Mouse (Mus musculus): ENCODE results near the gene Hck.

Gene Hck

DNA sequence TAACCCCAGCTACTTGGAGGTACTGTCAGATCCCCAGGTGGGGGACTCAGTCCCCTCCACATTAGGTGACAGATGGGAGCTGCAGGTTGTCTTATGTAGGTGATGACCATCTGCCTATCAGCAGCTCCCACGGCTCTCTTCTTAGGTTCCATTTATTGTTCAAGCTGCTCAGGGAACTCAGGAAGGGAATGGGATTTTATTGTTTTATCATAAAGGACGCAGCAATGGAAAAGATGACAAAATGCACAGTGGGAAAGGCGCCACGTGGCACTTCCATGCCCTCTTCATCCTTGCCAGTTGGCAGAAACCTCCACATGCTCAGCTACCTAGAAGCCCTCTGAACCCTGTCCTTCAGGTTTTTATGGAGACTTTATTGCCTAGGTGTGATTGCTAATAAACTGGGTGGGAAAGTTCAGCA, 44.8 kb downstream of the Hck start:
- peak; percentile 71 for DNase-seq

DNA sequence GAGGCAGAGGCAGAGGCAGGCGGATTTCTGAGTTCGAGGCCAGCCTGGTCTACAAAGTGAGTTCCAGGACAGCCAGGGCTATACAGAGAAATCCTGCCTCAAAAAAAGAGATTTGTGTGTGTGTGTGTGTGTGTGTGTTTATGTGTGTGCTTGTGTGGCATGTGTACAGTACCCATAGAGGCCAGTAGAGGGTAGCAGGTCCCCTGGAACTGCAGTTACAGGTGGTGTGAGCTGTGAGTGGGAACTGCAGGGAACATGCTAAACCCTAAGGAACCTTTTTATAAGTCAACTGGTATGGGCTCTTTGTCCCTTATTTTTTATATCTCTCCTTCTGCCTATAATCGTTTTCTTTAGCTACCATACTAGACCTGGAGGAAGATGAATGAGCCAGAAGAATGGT, 49.0 kb downstream of the Hck start:
- no peak for DNase-seq

DNA sequence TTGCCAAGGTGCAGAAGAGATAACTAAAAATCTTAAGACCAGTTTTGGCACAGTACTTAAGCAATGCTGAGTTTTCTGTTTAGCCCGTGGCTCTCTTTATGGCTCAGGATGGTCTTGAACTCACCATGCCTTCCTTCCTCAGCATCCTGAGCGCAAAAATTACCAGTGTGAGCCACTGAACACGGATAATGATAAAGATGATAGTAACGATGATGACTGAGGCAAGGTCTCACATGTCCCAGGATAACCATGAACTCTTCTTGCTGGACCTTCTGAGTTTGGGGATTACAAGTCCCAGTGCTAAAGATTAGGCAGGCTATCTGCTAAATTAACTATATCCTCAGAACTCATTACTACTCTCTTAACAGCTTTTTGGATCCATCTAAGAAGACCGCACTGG, 51.9 kb downstream of the Hck start:
- DNase-seq, result no peak

DNA sequence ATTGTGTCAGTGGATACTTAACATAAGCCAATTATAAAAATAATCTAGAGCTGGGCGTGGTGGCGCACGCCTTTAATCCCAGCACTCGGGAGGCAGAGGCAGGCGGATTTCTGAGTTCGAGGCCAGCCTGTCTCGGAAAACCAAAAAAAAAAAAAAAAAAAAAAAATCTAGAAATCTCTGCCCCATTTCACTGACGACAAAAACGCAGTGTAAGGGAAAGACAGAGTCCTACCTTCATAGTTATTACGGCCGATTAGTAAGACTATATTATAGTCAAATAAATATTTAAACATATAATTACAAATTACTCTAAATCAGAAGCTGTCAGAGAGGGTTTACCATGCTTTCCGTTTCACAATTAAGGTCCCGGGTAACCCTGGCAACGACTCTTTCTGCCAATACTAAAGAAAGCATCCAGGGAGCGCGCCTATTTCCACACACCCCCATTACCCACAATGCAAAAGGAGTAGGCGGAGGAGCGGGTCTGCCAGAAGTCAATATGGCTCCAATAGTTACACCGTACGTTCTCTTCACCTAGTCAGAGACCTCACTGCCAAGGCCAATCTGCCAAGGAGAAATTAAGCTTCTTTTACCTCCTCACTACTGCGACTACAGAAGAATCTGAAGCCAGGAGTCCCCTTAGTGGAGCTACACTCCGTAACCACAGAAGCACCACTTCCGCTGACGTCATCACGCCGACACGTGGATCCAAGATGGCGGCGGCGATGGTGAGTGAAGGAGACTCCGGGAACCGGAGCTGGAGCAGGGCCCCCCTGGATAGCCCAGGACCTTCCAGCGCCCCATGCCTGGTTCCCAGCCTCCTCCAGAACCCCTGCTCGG, 52.8 kb downstream of the Hck start, which contains the start of gene Tm9sf4:
Gene Tm9sf4 (plus strand): TSS at position 460 of the 840 bp plus-strand sequence.
- DNase-seq, result peak; percentile 94

DNA sequence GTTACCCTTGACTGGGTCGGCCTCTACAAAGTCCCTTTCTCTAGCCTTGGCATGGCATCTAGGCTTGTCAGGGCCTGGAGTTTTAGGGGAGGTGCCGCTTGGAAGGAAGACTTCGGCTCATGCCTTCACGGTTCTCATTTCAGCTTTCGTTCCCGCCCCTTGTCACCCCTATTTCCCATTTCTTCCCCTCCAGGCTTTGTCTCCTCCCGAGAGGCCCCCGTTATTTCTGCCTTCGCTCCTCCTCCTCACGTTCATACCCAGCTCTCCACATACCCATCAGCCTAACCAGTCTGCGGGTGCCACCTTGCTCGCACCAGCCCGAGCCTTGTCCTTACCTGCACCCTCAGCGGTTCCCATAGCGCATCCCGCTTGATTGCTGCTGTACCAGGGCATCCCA, 53.4 kb downstream of the Hck start:
- peak; percentile 35 for DNase-seq

DNA sequence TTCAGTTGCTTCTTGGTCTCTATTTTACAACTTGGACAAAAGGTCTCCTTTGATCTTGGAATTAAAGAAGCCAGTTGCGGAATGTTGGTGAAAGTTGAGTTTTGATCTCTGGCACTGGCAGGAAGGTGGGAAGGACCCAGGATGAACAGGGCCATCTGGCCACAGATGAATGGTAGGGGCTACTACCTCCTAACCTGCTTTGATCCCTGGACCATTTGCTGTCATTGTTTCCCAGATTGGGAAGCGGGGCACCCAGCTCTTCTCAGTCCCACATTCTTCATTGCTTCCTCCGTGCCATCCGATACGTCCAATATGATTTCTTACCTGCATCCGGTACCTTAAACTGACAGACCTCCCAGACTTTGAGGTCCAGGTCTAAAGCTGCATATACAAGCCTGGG, 58.9 kb downstream of the Hck start:
- DNase-seq, result no peak

DNA sequence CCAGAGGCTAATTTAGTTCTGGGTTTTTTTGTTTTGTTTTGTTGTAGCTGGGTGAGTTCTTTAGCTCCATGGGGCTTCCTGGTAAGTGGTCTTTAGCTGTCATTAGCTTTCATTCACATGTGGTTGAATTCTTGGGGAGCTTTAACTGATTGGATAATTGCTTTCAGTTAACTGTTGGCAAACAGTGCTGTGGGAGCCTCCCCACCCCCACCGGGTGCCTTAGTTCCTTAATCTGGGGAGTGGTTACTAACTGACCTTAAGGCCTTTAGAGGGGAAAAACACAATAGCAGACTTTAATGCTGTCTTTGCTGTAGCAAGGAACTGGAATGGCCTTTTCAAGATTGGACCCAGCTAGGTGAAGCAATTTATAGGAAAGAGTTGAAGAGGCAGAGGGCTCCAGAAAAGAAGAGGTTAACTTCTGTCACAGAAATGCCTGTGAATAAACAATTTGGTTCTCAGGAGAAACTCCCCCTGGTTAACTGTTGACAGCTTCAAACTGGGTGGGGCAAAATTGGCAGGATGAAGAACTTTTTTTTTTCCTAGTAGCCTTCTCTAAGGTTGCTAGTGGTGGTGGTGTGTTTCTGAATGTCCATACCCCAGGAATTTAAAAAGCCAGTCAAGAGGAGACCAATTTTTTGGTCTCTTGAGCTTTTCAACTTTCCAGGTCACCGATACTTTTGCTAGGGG, 60.0 kb downstream of the Hck start:
- DNase-seq, result no peak

DNA sequence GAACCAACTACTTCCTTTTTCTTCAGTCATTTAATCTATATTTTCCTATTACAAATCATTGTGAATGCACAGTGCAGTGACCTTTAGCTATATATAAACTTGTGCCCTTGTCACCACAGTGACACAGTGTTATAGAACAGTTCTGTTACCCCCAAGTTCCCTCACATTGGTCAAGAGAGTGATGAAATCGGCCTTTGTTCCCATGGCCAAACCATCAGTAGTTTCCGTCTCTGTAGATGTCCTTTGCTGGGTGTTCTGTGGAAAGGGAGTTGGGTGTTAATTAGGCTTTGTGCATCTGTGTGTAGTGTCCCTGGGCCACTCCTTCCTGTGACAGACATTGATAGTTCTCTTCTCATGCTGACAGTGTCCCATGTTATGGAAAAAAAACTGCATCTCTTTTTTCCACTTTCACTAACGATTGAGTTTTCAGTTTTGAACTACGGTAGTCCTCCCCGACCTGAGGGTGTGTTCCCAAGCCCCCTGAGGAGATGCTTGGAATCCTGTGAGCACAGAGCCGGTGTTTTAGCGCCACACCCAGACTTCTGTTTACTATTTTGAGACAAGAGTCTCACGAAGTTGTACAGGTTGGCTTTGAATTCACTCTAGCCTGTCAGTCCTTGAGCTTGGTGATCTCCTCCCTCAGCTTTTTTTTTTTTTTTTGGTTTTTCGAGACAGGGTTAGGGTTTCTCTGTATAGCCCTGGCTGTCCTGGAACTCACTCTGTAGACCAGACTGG, 62.4 kb downstream of the Hck start:
- no peak for DNase-seq

DNA sequence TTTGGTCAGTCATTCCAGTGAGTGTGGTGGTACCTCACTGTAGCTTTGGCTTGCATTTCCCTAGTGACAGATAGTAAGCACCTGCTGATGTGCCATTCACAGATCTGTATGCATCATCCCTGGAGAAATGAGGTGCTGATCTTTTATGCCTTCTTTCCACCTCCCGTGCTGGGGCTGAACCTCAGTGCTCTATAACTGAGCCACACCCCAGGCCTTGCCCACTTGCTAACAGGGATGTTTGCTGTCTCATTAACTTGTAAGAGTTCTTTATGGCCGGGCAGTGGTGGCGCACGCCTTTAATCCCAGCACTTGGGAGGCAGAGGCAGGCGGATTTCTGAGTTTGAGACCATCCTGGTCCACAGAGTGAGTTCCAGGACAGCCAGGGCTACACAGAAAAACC, 63.7 kb downstream of the Hck start:
- no peak for DNase-seq

DNA sequence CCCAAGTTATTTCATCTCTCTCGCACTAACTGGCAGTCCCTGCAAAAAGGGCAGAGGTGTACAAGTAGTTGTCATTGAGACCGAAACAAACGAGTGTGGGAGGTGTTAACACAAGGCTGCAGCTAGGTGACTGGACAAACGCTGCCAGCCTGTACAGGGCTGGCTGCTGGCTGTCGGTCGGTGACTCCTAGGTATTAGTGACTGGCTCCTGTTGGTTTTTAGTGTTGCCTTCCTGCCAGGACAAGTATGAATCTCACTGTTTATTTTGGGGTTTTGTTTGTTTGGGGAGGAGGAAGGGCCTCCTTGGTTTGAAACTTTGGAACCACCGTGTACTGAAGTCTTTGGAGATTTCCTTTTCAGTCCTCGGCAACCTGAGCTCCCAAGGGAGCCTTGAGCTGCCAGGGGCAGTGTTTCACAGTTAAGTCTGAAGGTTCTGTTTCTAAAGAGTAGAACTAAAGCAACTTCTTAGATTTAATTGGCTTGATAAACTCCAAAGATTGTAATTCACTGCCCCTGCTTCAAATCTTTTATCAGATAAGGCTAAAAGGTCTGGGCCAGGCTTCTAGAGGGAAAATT, 67.8 kb downstream of the Hck start:
- DNase-seq, result no peak

DNA sequence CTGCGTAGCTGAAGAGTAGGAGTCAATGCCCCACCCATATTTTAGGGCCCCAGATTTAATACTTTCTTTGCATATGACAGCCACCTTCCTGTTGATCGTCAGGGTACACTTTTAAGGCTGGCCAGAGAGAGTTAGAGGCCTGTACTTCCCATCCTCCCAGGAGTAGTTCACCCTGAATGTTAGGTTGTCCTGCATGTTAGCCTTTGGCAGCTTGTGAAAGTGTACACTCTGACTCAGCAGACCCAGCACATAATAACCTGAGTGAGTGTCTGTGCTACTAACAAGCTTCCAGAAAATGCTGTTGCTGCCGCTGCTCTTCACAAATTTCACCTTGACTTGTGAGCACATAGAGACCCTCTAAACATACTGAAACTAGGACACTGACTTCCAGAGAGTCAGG, 68.9 kb downstream of the Hck start:
- DNase-seq, result no peak

DNA sequence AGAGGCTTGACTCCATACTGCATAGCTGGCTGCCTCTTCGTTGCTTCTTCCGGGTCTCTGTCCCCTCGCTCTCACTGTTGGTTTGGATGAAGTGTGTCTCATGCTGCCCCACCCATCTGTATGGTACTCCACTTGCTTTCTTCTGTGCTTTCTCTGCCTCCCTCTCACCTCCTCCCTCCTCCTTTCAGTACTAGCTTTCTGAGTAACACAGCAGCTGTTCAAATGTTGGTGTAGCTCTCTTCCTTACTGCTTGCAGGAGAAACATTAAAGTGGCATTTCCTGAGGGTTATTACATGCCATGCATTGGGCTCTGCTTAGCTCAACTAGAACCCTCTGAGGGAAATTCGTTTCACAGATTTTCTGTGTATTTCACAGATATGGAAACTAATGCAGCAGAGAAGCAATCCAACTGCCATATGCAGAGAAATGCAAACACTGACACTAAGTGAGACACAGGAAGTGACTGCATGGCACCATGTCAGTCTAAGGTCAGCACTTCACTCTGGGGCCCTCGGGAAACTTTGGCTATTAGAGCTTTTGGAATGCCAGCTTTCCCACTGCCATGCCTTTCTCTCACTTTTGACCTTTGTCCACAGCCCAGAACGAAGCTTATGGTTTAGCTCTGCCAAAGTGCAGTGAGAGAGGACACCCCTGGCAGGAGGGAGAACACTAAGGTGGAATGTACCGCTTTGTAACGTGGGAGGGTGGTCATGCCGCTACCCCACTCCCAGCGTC, 71.0 kb downstream of the Hck start:
- no peak for DNase-seq

DNA sequence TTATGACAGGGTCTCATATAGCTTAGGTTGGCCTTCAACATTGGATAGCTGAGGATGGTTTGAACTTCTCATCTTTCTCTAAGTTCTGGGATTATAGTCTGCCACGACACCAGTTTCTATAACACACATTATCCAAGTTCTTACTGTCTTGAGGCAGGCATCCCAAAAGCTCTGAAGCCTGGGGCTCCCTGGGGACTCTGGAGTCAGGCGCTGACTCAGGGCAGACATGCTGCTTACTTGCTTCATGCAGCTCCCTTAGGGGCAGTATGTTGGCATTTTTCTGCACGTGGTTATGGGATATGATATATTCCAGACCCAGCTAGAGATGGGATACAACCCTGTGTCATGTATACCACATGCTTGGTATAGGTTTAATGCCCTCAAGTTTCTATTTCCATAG, 71.7 kb downstream of the Hck start:
- DNase-seq, result no peak

DNA sequence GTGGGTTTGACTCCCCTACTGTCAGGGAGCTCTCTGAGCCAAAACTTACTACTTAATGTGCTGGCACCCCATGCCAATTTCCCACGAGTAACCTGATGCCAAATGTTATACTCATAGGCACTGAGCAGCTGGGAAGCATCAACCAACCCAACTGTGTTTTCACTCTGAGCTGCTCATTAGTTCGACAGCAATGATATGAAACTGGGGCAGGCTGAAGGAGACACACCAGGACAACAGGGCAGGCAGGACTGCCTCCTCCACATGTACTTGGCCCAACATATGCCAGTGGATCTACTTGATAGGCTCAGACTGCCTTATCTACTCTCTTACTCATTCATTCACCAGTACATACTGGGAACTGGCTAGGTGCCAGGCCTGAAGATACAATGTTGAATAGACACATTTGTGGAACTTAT, 77.9 kb downstream of the Hck start:
- peak; percentile 21 for DNase-seq

DNA sequence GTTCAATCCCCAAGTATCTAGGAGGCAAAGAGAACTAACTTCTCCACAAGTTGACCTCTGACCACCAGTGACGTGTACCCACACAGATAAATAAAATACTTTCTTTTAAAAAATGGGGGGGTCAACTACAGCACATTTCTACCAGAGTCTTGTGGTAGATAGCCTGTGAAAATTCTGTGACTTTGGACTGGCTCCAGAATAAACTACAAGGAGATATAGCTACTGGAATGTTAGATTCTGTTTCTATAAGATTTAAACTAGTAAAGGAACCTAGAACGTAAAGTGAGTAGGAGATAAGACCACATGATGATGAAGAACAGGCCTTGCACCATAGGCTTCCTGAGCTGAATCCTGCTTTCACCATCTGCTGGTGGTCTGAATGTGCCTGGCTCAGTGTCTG, 79.6 kb downstream of the Hck start:
- DNase-seq, result no peak

DNA sequence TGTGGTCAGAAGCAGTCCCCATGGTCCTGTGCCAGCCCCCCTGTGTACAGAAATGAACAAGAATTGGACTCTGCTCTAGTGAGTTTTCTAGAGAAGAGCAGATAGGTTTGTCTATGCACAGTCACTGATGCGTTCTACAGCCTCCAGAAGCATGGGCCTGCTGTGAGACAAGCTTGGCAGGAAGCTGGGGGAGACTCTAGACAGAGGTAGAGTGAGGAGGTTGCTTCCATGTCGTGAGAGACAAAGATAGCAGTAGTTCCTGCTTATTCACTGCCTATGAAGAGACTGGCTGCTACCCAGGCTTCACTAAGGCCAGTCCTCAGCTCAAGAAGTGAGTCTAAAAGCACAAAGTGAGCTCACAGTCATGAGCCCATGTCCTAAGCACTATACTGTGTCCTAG, 83.0 kb downstream of the Hck start:
- no peak for DNase-seq

DNA sequence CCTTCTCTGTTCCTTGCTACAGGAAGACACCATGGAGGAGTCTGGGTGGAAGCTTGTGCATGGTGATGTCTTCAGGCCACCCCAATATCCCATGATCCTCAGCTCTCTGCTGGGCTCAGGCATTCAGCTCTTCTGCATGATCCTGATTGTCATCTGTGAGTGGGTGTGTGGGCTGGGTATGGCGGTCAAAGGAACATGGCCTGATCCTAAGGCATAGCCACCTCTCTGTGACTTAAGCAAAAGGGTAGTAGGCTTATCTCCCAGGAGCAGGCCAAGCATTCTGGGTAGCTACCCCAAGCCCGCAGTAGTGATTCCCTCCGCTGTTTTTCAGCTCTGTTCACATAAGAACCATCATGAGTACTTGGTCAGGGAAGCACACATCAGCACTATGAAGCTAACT, 86.0 kb downstream of the Hck start:
- DNase-seq, result no peak

DNA sequence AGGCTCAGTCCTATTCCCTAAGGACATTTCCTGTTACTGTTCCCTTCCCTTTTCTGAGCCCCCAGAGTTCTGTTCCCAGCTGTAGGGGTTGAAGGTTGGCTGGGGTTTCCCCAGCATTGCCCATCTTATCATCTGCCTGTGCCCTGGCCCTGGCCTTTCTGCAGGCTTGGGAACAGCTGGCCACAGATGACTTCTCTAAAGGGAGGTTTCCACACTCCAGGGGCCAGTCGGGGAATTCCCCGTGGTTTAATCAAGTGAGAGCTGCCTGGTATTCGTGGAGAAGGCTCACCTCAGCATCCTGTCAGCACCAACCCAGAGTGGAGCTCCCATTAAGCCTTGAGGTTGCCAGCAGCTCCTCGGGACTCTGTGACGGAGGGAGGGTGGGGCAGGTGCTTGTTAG, 90.2 kb downstream of the Hck start:
- DNase-seq, result no peak

DNA sequence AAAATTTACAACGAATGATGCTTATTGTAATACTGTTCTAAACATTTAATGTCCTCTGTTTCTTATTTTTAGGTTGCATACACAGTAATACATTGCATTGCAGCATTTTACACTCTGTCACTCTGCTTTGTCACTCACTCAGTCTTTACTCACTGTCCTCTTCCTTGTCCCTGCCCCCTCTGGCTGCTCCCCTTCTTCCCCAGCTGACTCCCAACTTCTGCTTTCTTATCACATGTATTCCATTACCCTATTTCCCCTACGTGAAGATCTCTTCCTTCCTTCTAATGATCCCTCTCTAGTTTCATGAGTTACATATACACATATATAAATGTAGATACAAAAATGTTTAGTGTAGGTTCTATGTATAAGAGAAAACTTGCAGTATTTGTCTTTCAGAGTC, 90.8 kb downstream of the Hck start:
- DNase-seq, result no peak
